Mouse (Mus musculus): ENCODE data around the gene Piezo1. TPM values are rescaled to one million over a fixed set of nuclear protein-coding genes. Genes with fewer than 3 reads are reported as not detected.
A peak's percentile ranks its signal among the peaks of the same experiment; 100 is the strongest.

Gene Piezo1
- polyA plus RNA-seq, 1 experiment from 2014 or later: 27.8 TPM

- H3K9me3 ChIP-seq (replicated peaks): no peaks in the 10 kb centered on the region
- WGBS: 94% methylated on average over 16 of the region's 16 CpGs
- peaks cover 34% of the 10 kb centered on the region for H3K4me1 ChIP-seq (replicated peaks)
- no peak overlapping the region for H3K27ac ChIP-seq (ENCODE audit: poor library complexity, severe bottlenecking)
- peaks cover 53% of the 10 kb centered on the region for H3K36me3 ChIP-seq
- H3K4me3 ChIP-seq: no peak overlapping the region
- H3K27me3 ChIP-seq (replicated peaks): no peaks in the 10 kb centered on the region
- H3K9ac ChIP-seq: no peak overlapping the region
- no peak overlapping the region for H3K4me2 ChIP-seq
- ATAC-seq (ENCODE audit: insufficient number of reproducible peaks, low FRiP score): no peak
These were observed 18.9 kb upstream of the Piezo1 start for GRCm38 (mm10) chr8:122569996-122570395.

DNA sequence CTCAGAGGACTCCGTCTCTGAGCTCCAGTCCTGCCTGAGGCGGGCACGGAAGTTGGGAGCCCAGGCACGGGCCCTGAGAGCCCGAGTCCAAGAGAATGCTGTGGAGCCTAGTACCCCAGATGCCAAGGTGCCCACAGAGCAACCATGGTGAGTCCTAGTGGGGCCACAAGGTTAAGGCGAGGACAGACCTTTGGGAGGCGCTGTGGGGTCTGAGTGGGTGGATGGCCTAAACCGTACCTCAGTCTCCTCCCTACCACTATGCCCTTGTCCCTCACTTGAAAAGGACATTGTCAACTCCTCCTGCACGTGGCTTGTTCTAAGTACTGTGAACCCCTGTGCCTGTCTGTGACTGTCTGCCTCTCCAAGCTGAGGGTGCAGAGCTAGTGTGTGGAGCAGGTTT lies 18.2 kb upstream of the Piezo1 start:
- 61% methylated on average over 9 of the region's 9 CpGs for WGBS

DNA sequence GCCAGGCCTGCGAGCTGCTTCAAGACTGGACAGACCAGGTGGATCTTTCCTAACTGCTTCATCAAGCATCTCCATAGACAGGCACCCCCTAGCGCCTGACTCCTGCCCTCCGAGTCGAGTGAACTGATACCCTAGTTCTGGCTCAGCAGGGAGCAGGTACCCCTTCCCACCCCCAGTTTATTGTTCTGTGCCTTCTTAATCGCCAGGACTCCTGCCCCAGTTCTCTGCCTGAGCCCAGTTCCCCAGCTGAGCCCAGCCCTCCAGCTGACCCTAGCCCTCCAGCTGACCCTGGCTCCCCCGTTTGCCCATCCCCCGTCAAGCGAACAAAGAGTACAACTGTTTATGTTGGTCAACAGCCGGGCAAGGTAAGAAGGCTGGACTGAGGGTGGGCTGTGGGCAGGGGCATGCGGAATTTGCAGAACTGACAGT lies 17.8 kb upstream of the Piezo1 start:
- peaks cover 24% of the 10 kb centered on the region for H3K4me1 ChIP-seq (replicated peaks)
- H3K4me2 ChIP-seq: peak overlapping the region; percentile 77
- no peak overlapping the region for H3K27ac ChIP-seq (ENCODE audit: poor library complexity, severe bottlenecking)
- H3K36me3 ChIP-seq: peaks cover 46% of the 10 kb centered on the region
- peak overlapping the region; percentile 96 for H3K9ac ChIP-seq
- 19% methylated on average over 10 of the region's 10 CpGs for whole genome bisulfite sequencing
- peak overlapping the region; percentile 95 for H3K4me3 ChIP-seq
- H3K27me3 ChIP-seq (replicated peaks): no peaks in the 10 kb centered on the region
- H3K9me3 ChIP-seq (replicated peaks): no peaks in the 10 kb centered on the region
- no peak for ATAC-seq (ENCODE audit: insufficient number of reproducible peaks, low FRiP score)

More for the DNA sequence above, 18.2 kb upstream of the Piezo1 start:
- H3K27me3 ChIP-seq (replicated peaks): no peaks in the 10 kb centered on the region
- H3K36me3 ChIP-seq: peaks cover 46% of the 10 kb centered on the region
- no peaks in the 10 kb centered on the region for H3K9me3 ChIP-seq (replicated peaks)
- peak overlapping the region; percentile 95 for H3K4me3 ChIP-seq
- peaks cover 27% of the 10 kb centered on the region for H3K4me1 ChIP-seq (replicated peaks)
- peak overlapping the region; percentile 96 for H3K9ac ChIP-seq
- peak overlapping the region; percentile 77 for H3K4me2 ChIP-seq
- no peak for ATAC-seq (ENCODE audit: insufficient number of reproducible peaks, low FRiP score)
- H3K27ac ChIP-seq (ENCODE audit: poor library complexity, severe bottlenecking): no peak overlapping the region

DNA sequence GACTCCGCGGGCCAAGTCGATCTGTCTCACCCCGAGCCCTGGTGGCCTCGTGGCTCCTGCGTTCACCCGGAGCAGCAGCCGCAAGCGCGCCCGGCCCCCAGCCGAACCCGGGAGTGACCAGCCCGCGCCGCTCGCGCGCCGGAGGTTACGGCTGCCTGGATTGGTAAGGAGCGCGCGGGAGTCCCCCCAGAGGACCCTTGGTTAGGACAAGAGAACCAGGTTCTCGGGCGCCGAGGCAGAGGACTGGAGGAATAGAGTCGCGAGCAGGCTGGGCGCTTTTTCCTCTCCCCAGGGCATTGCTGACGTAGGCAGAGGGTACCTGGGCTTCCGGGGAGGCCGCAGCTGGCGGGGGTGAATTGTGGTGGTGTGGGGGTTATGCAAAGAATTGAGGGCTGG lies 17.0 kb upstream of the Piezo1 start:
- no peaks in the 10 kb centered on the region for H3K9me3 ChIP-seq (replicated peaks)
- peak overlapping the region; percentile 96 for H3K9ac ChIP-seq
- H3K27ac ChIP-seq (ENCODE audit: poor library complexity, severe bottlenecking): peak overlapping the region; percentile 86
- under 1% methylated on average over 34 of the region's 34 CpGs for WGBS
- H3K4me2 ChIP-seq: peak overlapping the region; percentile 77
- peak; percentile 37 for ATAC-seq (ENCODE audit: insufficient number of reproducible peaks, low FRiP score)
- peaks cover 39% of the 10 kb centered on the region for H3K36me3 ChIP-seq
- H3K27me3 ChIP-seq (replicated peaks): no peaks in the 10 kb centered on the region
- H3K4me3 ChIP-seq: peak overlapping the region; percentile 95
- peaks cover 24% of the 10 kb centered on the region for H3K4me1 ChIP-seq (replicated peaks)

DNA sequence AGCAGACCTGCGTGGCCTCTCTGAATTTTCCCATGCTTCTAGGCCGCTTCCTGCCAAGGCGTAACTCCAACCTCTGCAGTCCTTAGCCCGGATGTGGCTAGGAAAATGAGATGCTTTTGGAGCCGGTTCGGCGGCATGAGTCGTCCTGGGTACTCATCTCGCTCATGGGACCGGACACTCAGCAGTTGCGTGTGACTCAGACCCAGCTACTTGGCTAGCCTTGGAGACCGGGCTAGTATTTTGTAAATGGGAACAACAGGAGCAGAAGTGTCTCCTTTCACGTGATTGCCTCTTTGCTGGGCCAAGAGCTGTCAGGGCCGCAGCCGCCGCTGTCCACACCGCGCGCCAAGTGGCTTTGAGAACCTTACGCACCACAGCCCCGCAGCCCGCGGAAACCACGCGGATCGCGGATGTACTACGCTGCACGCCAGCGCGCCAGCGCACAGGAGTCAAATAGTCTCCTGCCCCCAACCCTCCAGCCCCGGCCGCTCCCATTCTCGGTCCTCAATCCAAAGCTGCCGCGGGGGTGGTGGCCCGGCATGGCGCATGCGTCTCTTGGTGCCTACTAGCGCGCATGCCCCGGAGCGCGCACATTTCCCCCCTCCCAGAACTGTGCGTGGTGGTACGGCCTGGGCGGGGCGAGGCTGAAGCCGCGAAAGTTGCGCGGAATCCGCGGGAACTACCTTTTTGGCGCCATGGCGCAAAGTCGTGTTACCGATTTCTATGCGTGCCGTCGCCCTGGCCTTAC lies 16.4 kb upstream of the Piezo1 start, which contains the start of gene Cdt1:
Cdt1 (plus strand) TSS at position 655 of the 748 bp plus-strand sequence.
- Histone ChIP-seq H3K27ac (ENCODE audit: poor library complexity, severe bottlenecking) (peak within 1 kb of the TSS; percentile 86), H3K4me2 (peak within 1 kb of the TSS; percentile 77), H3K9ac (peak within 1 kb of the TSS; percentile 96), H3K9me3 (replicated peaks) (no peaks in the 10 kb centered on the region), H3K4me1 (replicated peaks) (peaks cover 24% of the 10 kb centered on the region), H3K27me3 (replicated peaks) (no peaks in the 10 kb centered on the region), H3K36me3 (peaks cover 34% of the 10 kb centered on the region), H3K4me3 (peak within 1 kb of the TSS; percentile 95)
- WGBS: under 1% methylated on average over 62 of the region's 62 CpGs
- peak; percentile 94 for ATAC-seq (ENCODE audit: insufficient number of reproducible peaks, low FRiP score)

- no peaks in the 10 kb centered on the region for H3K9me3 ChIP-seq (replicated peaks)
- ATAC-seq (ENCODE audit: insufficient number of reproducible peaks, low FRiP score): no peak
- WGBS: 28% methylated on average over 6 of the region's 6 CpGs
- peak overlapping the region; percentile 86 for H3K27ac ChIP-seq (ENCODE audit: poor library complexity, severe bottlenecking)
- H3K36me3 ChIP-seq: peaks cover 26% of the 10 kb centered on the region
- H3K4me1 ChIP-seq (replicated peaks): peaks cover 24% of the 10 kb centered on the region
- H3K9ac ChIP-seq: peak overlapping the region; percentile 96
- H3K4me3 ChIP-seq: peak overlapping the region; percentile 95
- H3K4me2 ChIP-seq: peak overlapping the region; percentile 77
- H3K27me3 ChIP-seq (replicated peaks): no peaks in the 10 kb centered on the region
These were observed 15.6 kb upstream of the Piezo1 start for GRCm38 (mm10) chr8:122566766-122567165.

- Histone ChIP-seq H3K4me1 (replicated peaks) (peaks cover 22% of the 10 kb centered on the region), H3K4me3 (no peak overlapping the region), H3K4me2 (no peak overlapping the region), H3K36me3 (peaks cover 5% of the 10 kb centered on the region), H3K27ac (ENCODE audit: poor library complexity, severe bottlenecking) (no peak overlapping the region), H3K27me3 (replicated peaks) (no peaks in the 10 kb centered on the region), H3K9me3 (replicated peaks) (no peaks in the 10 kb centered on the region), H3K9ac (no peak overlapping the region)
- WGBS: 76% methylated on average over 25 of the region's 25 CpGs
- ATAC-seq (ENCODE audit: insufficient number of reproducible peaks, low FRiP score): no peak
These were observed 13.5 kb upstream of the Piezo1 start for GRCm38 (mm10) chr8:122564363-122565352.

- H3K4me1 ChIP-seq (replicated peaks): peaks cover 29% of the 10 kb centered on the region
- no peak overlapping the region for H3K9ac ChIP-seq
- H3K4me3 ChIP-seq: no peak overlapping the region
- no peaks in the 10 kb centered on the region for H3K36me3 ChIP-seq
- H3K27ac ChIP-seq (ENCODE audit: poor library complexity, severe bottlenecking): no peak overlapping the region
- no peaks in the 10 kb centered on the region for H3K9me3 ChIP-seq (replicated peaks)
- no peak overlapping the region for H3K4me2 ChIP-seq
- ATAC-seq (ENCODE audit: insufficient number of reproducible peaks, low FRiP score): no peak
- no peaks in the 10 kb centered on the region for H3K27me3 ChIP-seq (replicated peaks)
- 77% methylated on average over 5 of the region's 5 CpGs for WGBS
These were observed 10.1 kb upstream of the Piezo1 start for GRCm38 (mm10) chr8:122561199-122561598.

- peaks cover 31% of the 10 kb centered on the region for H3K4me1 ChIP-seq (replicated peaks)
- no peaks in the 10 kb centered on the region for H3K9me3 ChIP-seq (replicated peaks)
- no peak overlapping the region for H3K9ac ChIP-seq
- 11% methylated on average over 12 of the region's 12 CpGs for WGBS
- H3K27me3 ChIP-seq (replicated peaks): no peaks in the 10 kb centered on the region
- no peak overlapping the region for H3K4me3 ChIP-seq
- no peaks in the 10 kb centered on the region for H3K36me3 ChIP-seq
- H3K27ac ChIP-seq (ENCODE audit: poor library complexity, severe bottlenecking): peak overlapping the region; percentile 63
- ATAC-seq (ENCODE audit: insufficient number of reproducible peaks, low FRiP score): peak; percentile 35; the same call in 1 of the 2 replicates
- peak overlapping the region; percentile 35; the same call in 1 of the 2 replicates for H3K4me2 ChIP-seq
These were observed 7.7 kb upstream of the Piezo1 start for GRCm38 (mm10) chr8:122558671-122559349.

- peaks cover 31% of the 10 kb centered on the region for H3K4me1 ChIP-seq (replicated peaks)
- H3K9ac ChIP-seq: no peak overlapping the region
- H3K4me2 ChIP-seq: no peak overlapping the region
- no peak overlapping the region for H3K27ac ChIP-seq (ENCODE audit: poor library complexity, severe bottlenecking)
- no peaks in the 10 kb centered on the region for H3K9me3 ChIP-seq (replicated peaks)
- 34% methylated on average over 10 of the region's 10 CpGs for WGBS
- no peak overlapping the region for H3K4me3 ChIP-seq
- H3K36me3 ChIP-seq: no peaks in the 10 kb centered on the region
- H3K27me3 ChIP-seq (replicated peaks): no peaks in the 10 kb centered on the region
- no peak for ATAC-seq (ENCODE audit: insufficient number of reproducible peaks, low FRiP score)
These were observed 6.3 kb upstream of the Piezo1 start for GRCm38 (mm10) chr8:122557248-122558038.
